Mouse (Mus musculus) adrenal gland, adult (tissue): ENCODE measurements at regions not wholly inside any gene's neighbourhood (a gene's known extent, or its start where the extent isn't known, plus 50 kb on each side); places are given as distances from the start of the nearest gene placed in this dataset.

Experiments
- DNase-seq, 2 experiments: peaks; one replicate each; pipeline ENCODE4 v3.0.0; 2022 to 2023; ENCODE audit warnings: low spot score in 1 of 2; ENCODE audit not compliant: inconsistent age in 2 of 2

DNA sequence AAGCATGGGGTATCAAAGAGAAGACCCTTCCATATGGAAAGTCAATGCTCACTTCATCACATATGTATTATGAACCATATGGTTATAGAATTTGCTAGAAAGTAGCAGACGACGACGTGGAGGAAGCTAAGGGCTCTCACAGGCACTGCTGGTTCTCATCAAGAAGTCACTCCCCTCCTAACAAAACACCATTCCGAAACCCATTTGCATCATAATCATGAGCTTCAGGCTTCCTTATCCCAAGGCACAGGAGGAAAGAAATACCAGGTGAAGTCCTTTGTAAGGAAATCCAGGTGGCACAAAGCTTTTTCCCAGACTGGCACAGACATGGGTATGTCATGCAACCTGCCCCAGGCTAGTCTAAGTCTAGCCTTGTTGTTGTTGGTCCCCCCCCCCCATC lies 513.1 kb downstream of the Kctd12 start:
- DNase-seq: no peak

DNA sequence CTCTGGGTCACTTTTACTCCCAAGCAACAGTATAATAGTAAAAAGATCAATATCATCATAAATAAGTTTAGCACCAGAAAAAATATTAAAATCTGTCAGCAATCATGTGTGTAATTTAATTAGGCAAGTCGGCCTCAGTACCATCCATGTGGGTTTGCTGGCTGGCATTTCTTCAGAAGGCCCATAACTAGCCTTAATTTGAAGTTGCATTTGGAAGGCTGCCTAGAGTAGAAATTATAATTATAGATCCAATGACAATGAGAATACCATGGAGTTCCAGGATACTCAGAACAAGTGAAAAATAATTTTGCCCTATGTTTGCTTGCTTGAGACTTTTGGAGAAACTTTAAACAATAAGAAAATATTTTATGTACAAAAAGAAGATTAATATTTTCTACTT lies 521.4 kb downstream of the Kctd12 start:
- no peak for DNase-seq

DNA sequence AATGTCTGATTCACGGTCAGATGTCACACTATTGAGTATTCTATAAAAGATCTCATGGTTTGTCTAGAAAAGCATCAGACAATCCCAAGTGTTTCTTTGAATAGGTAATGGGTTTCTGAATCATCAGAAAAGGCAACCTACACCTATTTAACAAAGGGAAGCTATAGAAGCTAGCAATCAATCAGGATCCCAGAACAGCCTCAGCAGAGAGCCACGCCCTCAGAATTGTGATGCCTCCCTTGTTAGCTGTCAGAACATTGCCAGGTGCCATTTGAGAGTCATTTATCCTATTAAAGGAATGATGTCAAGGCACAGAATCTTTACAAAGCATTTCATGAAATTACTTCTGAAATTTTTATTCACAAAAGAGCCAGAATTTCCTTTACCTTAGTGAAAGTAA lies 542.7 kb downstream of the Kctd12 start:
- DNase-seq: no peak

DNA sequence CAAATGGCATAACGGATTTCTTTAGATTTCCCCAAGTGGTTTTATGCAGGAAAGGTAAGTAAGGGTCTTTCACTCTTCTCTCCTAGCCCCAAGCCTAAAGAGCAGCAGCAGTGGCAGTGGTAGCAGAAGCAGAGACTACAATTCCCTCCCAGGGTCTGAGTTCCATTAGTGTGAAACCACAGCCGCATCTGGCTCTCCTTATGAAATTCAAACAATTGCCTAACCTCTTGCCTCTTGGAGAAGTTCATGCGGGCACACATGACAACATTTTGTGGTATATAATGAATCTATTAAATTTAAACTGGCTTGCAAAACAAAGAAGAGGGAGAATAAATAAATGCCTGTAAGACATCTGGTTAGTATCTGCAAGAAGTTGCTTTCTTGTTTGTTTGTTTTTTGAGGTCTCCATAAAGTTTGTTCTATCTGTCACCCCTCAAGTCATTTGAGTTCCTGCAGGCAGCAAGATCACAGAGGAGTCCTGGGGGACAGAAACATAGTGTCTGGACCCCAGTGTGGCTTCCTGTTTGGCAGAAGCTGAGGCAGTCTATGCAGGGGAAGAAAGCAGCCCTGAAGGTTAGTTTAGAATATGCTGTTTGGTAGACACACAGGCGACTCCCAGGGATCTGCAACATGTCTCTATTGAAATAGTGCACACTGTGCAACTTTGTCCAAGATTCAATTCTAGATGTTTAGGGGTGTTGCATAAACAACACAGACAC lies 578.9 kb downstream of the Kctd12 start:
- DNase-seq: no peak

DNA sequence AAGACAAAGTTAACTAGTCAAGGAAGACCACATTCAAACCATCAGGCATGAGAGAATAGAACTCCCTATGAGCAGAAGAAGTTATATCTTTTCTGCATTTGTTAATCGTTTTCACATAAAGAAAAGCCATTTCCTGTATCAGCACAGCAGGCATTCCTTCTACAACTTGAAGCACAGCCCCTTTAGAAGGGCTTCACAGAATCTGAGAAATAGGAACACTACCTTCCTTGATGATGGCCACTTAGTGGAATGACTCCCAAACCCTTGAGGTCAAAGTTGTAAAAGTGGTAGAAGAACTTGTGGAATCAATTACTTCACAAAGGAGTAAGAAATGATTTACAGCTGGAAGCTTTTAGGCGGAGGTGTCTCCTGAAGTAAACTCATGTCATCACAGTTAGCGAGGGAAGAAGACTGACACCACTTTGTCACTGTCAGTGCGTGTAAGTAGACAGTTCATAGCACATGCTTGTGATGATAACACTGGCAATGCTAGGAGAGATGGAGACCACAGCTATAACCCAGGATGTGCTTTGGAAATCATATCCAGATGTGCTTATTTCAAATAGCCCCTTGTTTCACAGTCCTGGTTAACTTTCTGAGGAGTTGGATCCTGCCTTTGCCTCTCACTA lies 580.3 kb downstream of the Kctd12 start:
- no peak for DNase-seq

DNA sequence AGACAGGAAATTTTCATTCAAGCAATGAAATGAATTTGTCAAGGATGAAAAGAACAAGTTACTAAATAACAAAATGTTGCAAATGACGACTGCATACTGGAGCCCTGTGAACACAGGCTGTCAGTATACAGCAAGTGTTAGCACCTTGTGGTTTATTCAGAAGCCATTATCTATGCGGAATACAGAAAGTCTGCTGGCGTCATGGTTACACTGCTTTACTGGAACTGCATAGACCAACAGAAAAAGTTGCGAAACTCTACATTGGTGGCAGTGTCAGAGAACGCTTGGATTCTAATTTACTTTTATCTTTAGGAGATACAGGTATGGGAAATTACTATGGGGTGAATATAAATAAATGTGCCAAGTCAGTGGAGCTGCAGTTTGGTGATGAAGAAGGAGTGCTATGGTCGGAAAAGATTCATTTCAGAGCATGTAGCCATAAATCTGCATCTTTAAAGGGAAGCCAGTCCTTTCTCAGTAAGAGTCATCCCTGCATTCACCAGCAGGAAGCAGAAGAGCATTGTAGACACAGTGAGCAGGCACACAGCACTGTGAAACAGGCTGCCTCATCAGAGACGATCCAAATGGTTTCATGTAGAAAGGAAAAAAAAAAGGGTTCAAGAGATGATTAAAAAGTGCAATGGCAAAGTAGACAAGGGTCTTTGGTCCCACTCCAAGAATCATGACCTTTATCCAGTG lies 586.3 kb downstream of the Kctd12 start:
- DNase-seq: no peak

DNA sequence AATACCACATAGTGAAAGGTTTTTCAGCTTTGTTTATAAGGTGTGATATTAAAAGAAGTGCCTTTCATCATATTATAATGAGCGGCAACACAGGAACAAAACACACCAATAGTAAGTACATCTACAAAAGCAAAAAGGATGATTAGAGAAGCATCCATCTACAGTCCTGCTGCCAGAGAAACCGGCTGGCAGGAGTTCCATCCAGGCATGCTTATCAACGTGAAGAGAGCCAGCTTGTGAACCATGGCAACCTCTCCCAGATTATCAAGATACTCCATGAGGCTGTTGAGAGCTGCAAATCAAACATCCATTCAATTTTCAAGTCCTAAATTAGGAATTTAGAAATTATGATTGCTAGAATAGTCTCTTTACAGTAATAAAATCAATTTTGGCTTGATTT lies 590.1 kb downstream of the Kctd12 start:
- no peak for DNase-seq

DNA sequence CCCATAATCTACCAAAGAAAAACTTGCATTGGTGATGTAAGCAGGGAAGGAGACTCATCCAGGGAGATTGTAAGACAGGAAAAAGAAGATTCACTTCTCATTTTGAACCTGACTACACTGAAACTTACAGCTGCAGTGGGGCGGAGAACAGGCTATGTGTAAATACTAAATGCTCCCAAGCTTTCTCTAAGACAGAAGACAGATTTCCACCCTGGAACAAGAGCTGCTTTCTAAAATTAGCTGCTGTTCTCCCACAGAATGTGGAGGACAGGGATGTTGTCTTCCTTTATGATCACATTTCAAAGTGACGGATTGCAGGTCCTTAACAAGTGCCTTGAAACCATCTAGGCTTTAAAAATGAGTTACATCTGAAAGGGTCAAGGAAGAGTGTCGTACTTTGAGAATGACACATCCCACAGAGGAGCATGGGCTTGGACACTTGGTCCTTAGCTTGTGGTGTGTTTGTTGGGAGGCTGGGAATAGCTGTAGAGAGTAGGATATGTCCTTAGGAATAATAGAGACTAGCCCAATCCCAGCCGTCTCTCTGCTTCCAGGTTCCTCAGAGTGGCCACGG lies 609.4 kb downstream of the Kctd12 start:
- DNase-seq: no peak

DNA sequence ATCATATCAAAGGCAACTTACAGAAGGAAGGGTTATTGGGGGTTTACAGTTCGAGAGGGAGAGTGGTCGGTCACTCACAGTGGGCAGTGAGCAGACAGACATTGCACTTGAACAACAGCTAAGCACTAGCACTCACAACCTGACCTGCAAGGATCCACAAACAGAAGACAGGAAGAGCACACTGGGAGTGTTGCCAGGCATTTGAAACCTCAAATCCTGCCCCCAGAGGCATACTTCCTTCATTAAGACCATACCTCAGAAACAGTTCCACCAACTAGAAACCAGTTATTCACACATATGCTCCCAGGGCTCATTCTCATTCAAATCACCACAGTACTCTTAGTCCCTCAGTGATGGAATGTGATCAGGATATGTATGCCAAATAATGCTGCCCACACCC lies 620.8 kb downstream of the Kctd12 start:
- DNase-seq: no peak

DNA sequence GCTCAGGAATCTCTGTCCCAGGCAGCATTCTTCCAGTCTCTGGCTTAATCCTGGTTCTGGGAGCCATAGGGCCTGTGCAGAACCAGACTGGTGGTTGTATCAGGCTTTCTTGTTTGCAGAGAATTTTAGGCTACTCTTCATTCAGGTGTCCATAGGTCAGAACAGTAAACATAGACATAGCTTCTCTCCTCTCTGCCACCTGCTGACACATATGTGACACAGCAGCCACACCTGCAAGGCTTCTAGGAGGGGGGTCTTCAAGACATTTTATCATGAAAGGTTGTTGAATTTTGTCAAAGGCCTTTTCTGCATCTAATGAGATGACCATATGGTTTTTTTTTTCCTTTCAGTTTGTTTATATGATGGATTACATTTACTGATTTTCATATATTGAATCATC lies 599.7 kb downstream of the Lmo7 start:
- no peak for DNase-seq

DNA sequence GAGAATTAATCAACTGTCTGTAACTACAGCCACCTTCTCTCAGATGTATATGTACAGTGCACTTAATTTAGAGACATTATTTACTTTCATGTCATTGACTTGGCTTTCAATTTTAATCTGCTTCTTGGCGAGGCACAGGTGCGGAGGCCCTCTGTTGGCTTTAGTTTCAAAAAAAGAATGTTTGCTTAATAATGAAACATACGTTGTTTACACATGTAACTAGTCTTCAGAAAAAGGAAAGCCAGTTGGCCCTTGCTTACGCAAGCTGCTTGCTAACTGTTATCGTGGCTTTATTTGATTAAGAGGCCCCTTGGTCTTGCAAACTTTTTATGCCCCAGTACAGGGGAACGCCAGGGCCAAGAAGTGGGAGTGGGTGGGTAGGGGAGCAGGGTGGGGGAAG lies 576.6 kb downstream of the Lmo7 start:
- no peak for DNase-seq

DNA sequence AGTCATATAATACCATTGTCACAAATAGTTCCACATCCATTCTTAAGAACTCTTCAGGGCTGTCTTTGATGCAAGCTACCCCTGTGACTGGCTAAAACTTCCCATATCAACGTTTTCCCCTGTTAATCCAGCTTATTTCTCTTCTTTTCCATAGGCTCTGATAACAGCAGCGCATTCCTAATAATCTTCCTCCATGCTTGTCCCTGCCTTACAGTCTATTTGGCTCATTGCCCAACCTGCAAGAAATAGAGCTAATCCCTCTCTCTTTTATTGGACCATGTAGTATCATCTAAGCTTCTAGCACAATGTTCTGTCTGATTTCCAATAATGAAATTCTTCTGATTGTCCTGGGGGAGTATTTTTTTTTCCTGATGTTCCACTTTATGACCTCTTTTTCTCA lies 573.1 kb downstream of the Lmo7 start:
- DNase-seq: no peak

DNA sequence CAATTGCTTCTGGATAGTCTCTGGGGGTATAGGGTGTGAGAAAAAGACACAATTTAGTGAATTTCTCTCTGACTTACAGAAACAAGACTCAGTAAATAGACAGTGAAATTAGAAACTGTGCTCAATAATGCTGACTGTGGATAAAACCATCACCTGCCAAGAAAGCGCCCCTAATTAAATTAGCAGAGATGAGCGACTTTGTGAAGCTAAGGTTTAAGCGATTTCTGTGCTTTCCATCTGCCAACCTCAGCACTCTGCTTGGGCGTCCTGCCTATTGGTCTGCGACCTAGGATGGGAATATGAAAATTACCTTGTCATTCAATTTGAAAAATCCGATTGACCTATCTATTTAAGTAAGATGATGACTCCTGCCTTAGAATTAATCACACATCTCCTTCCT lies 570.5 kb downstream of the Lmo7 start:
- no peak for DNase-seq

DNA sequence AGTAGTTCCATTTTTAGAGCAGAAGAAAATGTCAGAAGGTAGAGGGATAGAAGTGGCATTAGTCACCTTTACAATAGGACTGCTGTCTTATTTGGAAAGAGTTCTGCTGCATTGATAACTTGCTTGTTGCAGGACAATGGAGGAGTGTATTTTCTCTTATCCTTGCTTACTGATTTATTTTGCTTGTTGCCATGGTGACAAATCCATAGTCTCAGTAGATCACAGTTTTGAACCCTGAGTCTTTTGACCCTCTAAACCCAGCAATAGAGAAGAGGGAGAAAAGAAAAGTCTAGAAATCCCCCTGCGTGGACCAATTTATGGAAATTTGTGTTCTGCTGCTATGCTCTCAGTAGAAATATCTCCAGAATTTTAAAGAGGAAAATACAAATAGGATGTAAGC lies 561.6 kb downstream of the Lmo7 start:
- DNase-seq: no peak

DNA sequence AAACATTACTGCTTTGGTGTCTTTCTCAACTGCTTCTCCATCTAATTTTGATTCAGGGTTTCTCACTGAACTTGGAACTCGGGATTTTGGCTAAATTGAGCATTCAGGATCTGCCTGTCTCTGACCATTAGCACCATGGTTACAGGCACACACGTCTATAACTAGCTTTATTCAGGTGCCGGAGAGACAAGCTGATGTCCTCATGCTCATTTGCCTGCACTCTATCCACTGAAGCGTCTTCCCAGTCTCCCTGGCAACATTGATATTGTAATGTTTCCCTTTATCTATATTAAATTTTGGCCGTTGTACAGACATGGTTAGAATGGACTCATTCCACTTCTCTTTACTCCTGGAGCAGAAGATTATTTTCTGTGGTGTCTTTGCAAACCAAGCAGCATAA lies 520.3 kb downstream of the Lmo7 start:
- no peak for DNase-seq

DNA sequence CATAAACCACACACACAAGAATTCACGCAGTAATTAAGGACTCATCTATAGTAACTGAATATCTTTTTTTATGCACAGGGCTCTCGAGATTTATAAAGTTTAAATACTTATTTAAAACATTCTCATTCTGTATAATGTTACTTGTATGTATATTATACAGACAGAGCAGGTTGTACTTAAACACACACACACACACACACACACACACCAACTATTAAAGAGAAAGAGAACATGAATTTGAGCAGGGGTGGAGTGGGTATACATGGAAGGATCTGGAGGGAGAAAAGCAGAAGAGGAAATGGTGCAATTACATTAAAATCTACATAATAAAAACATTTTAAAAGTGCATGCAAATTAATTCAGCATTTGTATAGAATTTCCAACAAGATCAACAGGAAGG lies 518.8 kb downstream of the Lmo7 start:
- no peak for DNase-seq

DNA sequence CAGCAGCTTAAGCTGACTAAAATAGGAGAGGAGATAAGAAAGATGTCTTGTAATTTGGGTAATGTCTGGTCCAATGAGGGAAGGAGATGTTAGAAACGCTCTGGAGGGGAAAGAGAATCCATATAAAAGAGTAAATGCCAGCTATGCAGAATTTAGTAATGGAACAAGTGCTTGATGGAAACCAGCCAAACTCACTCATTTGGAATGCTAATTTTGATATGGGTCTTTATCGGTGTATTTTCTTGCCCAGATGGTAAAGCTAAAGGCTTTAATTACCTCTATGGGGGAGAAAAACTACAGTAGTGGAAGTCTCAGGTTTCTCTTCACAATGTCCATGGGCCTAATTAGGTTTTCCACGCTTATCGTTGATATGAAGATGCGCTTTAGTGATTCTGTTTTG lies 518.3 kb downstream of the Lmo7 start:
- DNase-seq: no peak

DNA sequence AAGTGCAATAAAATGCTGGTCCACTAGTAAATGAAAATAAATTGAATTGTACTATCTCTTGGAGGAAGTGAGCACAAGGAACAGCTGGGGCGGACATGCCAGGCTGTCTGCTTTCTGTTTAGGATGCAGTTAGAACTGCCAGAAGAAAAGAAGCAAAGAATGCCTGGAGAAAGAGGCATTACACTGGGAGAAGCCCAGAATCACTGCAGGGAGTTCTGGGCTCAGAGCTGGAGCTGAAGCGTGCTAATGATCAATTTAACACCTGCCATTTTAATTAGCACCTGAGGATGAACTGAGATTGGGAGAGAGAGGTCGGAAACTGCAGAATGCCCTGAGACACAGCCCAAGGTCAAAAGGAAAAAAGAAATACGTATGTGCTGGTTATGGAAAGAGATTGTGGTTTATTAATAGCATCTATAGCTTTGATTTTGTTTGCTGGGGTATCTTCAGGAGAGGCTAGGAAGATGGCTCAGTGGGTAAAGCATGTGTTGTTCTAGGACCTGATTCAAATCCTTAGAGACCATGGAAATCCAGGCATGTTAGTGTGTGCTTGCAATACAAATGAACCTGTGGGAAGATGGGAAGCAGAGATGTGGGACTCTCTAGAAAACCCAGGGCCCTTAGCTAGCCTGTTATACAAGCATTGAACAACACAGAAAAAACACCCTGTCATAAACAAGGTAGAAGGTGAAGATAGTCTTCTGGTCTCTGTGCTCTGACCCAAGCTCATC lies 514.2 kb downstream of the Lmo7 start:
- no peak for DNase-seq

DNA sequence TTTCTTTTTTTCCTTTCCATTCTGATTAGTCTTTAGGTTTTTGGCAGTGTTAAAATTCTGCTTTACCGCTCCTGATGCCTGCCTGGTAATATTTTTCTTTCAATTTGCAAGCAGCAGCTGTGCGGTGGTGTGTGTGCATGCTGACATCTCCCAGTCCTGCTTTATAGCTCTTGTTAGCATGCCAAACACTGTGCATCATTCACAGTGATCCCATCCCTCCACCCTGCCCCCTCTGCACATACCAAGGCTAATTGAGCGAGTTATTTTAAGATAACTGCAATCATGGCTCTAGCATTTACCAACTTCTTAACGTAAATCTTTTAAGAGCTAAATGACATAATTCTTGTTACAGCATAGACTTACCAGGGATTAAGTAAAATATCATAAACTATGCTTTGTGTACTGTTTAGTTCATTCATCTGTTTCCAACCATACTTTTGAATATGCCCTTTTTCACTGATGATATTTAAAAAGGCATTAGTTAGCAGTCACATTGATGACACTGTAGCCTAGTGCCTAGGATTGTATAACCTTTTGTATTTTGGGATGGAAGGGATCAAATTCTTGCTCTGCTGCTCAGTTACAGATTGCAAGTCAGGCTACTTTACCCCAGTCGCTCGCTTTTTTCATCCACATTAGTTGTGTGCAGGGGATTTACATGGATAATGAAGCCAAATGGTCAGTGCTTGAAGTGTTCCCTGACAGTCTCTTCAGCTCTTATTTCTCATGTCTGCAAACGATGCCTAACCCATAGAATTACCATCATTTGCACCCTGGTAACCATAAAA lies 487.0 kb downstream of the Lmo7 start:
- DNase-seq: no peak

DNA sequence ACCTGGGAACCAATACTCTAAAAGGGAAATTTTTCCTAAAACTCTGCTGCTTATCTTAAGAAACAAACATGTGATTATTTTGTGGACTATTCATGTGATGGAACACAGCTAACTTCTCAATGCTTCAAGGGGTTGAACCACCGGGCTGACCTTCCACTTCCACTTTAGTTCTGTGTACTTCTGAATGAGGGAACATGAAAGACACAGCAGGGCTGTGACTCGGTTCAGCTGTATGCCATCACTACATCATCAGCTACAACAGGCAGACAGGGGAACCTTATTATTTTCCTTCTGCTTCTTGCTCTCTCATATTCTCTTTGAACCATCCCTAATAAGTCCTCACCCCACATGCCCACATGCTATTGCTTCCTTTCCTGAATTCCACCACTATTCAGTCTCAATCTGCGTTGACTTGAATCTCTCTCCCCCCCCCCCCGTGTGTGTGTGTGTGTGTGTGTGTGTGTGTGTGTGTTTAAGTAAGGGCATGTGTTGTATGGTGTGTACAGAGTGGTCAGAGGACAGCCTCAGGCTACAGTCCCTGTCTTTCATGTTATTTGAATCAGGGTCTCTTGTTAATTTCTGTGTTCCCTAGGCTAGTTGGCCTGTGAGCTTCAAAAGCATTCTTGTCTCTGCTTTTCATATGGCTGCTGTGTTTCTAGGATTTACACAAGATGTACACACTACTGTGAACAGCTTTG lies 485.7 kb downstream of the Lmo7 start:
- no peak for DNase-seq
